Mouse (Mus musculus): ENCODE data around the gene Naa35.
A peak's percentile ranks its signal among the peaks of the same experiment; 100 is the strongest.

Gene Naa35

GRCm38 (mm10) chr13:59640178-59640440 lies 55.0 kb downstream of the Naa35 start:
- peak; percentile 87 for DNase-seq

DNA sequence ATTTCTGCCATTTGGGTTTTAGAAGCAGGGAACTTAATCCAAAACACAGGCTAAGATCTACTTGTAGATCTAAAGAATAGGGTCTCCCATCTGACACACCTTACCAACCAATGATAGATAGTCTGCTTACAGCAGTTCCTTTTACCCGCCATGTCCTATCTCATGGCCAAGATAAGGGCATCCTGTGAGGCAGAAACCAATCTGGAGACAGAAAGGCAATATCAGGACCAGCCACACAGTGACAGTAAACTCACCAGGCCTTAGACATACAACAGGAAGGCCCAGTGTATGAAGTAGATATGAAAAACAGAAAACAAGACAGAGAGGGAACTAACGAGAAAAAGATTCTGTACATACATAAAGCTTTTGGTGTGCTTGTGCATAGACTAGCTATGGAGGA lies 57.8 kb downstream of the Naa35 start:
- no peak for DNase-seq

- no peak for DNase-seq
These were observed 60.4 kb downstream of the Naa35 start for GRCm38 (mm10) chr13:59645491-59645890.

- DNase-seq = no peak
These were observed 61.7 kb downstream of the Naa35 start for GRCm38 (mm10) chr13:59646674-59647244.

GRCm38 (mm10) chr13:59647484-59647883 lies 62.4 kb downstream of the Naa35 start:
- no peak for DNase-seq

GRCm38 (mm10) chr13:59648598-59648997 lies 63.5 kb downstream of the Naa35 start:
- peak; percentile 59 for DNase-seq

DNA sequence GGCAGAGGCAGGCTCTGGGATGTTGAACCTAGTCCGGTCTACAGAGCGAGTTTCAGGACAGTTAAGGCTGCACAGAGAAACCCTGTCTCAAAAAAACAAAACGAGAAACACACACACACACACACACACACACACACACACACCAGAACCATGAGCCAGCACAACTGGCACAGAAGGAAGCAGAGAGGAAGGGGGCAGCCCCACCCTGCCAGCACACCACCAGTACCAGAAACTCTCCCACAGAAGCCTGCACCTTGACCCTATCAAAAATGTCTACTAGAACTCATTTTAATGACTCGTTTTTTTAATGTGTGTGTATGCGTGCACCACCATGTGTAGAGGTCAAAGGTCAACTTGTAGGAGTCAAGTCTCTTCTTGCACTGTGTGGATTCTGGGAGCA lies 64.7 kb downstream of the Naa35 start:
- no peak for DNase-seq

DNA sequence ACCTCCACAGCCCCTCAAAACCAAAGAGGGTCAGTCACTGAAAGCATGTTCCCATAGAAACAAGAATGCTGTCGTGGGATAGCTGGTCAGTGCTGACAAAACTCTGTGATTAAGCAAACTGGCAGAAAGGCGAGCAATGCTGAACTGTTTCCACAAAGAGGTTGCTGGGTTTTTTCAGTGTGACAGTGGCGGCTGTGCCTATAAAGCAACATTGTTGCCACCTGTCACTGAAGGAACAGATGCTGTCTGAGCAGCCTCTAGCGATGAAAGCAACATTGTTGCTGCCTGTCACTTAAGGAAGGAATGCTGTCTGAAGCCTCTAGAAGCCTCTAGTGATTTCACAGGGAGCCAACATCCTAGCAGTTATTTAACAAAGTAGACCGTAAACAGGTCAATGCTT lies 67.6 kb downstream of the Naa35 start:
- no peak for DNase-seq

DNA sequence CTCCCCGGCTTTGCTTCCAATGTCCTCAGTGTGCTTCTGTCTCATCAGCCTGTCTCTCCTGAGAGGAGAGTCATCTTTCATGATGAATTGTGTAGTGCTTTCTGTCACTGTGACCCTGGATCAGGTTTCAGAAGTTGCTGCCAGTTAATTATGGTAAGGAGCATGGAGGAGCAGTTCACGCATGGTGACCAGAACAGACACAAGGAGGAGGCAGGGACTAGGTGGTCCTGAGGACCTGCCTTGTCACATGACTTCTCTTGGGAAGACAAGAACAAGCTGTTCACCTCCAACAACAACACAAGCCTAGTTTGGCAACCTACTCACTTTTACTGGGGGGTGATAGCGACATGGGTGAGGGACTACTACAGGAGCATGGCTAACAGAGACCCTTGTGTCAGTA lies 68.1 kb downstream of the Naa35 start:
- DNase-seq = no peak

DNA sequence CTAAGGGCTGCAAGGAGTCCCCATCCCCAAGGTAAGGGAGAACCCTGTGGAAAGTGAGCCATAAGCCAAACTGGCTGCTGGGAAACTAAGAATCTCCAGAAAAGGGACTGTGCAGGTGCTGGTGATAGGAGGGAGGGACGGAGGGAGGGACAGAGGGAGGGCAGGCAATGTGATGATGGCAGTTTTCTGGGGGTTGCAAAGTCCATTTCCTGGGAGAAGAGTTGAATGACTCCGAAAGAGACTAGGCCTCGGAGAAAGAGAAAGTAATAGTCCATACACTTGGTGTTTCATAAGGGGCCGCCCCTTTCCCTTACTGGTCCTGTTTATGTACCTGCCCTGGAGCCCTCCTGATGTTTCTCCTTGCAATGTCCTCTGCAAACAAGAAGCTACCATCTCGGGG lies 69.4 kb downstream of the Naa35 start:
- DNase-seq = no peak

DNA sequence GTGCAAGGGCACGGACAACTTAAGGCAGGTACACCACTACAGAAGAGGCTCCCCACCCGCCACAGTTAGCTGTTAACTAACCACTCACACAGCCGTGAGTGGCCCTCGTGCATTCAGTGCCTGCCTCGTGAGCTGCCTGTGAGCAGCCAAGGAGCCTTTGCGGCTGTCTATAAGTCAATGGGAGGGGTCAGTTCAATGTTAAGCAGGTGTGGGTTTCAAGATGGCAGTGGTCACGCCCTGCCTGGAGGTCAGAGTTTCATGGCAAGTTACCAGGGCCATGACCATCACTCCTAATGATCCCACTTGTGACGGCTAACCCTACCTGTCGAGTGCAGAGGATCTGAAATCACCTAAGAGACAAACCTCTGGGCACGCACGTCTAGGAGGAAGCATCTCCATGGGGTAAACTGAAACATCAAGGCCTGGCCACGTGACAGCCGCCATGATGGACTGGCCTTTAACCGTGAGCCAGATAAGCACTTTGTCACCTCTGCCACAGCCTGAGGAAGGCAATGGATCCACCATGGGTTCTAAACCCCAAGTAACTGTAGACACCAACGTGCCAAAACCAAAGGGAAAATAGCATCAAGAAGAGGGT lies 70.8 kb downstream of the Naa35 start:
- DNase-seq = no peak

DNA sequence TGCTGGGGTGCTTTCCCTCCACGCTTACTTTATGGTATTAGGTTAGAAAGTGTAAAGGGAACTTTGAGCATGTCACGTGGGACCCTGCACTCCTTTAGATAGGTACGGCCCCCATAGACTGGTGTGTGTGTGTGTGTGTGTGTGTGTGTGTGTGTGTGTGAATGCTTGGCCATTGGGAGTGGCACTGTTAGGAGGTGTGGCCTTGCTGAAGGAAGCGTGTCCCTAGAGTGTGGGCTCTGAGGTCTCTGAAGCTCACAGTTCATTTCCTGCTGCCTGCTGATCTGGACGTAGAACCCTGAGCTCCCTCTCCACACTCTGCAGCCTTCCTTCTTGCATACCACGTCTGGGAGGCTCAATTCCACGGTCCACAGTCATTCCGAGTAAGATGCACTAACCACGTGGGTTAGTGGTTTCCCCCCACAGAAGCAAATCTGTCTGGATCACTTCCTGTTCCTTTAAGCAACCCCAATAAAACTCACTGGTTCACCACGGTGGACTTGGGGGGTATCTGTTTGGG lies 71.3 kb downstream of the Naa35 start:
- no peak for DNase-seq

DNA sequence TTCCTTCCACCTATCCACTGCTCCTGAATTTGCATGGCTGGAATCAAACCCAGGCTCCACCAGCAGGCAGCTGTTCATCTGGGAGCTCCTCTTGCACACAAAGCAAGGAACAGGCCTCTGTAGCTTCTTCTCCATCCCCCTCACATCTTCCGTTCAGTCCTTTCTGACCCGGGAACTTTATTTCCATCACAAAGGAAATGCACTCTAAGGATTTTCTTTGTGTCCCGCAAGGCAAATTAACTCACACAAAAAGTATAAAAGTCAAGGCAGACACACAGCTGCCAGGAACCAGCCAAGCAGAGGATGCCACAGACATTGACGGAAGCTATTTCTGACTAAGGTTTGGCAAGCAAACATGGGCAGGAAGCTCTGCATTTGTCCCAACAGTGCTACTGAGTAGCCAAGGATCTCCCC lies 71.9 kb downstream of the Naa35 start:
- DNase-seq = no peak

GRCm38 (mm10) chr13:59657781-59658180 lies 72.7 kb downstream of the Naa35 start:
- DNase-seq = no peak

- DNase-seq = no peak
These were observed 75.3 kb downstream of the Naa35 start for GRCm38 (mm10) chr13:59660371-59660770.

DNA sequence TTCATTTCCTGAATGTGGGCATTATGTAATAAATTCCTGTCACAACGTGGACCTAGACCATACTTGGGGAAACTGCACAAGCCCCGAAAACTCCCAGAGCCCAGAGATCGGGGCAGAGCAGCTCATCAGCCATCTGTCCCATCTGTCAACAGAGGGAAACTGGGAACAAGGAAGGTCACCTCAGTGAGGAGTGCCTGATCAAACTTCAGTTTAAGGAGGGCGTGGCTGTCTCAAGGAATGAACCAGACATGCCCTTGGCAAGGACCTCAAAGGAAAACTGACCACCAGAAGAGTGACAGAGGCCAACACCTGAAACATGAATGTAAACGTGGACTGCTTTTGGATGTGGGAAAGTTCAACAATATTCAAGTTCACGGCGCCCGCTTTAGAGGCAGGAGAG lies 76.3 kb downstream of the Naa35 start:
- DNase-seq = no peak

DNA sequence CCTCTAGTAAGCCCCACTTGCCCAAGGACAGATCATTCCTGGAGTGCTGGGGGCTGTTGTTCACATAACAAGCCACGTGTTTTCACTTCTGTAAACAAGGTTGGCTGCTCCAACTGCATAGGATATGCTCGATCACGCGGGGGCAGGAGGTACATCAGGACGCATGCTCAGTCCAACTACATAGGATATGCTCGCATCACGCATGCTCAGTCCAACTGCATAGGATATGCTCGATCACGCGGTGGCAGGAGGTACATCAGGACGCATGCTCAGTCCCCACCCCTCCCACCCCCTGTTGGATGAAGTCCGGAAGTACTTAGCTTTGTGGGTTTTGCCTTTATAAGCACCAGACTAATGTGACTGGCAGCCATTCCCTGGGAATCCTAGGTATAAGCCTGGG lies 76.9 kb downstream of the Naa35 start:
- no peak for DNase-seq

- no peak for DNase-seq
These were observed 79.1 kb downstream of the Naa35 start for GRCm38 (mm10) chr13:59663939-59664712.

DNA sequence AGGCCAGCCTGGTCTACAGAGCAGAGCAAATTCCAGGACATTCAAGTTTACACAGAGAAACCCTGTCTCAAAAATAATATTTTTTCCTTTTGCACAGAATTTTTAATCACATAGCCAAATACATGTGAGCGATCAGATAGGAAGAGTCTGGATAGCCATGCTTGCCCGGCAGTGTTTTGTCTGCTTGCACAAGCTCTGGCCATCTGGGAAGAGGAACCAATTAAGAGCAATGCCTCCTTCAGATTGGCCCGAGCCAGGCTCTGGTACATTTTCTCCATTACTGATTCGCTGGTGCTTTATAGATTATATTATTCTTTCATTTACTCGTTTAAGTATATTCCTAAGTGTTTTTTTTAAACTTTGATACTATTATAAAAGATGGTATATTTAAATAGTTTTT lies 82.7 kb downstream of the Naa35 start:
- no peak for DNase-seq

GRCm38 (mm10) chr13:59668501-59669093 lies 83.5 kb downstream of the Naa35 start:
- no peak for DNase-seq

DNA sequence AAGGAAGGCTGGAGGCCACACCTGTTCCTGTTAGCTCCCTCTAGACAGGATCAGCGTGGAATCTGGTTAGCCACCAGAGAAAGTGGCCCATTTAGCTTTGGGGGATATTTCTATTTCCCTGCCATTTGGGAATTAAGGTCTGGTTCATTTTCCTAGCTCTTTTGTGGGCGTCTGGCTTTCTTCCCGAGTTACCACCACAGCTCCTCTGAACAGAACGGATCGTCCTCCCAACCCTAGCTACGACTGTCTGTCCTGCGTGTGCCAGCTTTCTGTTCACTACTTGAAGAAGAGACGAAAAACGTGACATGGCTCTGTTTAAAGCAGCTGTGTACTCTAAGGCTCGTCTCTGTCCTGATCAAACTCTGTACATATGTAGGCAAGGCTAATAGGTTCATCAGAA lies 84.9 kb downstream of the Naa35 start:
- DNase-seq = no peak

- DNase-seq = no peak
These were observed 86.5 kb downstream of the Naa35 start for GRCm38 (mm10) chr13:59671521-59671920.

GRCm38 (mm10) chr13:59672248-59672647 lies 87.2 kb downstream of the Naa35 start:
- no peak for DNase-seq

GRCm38 (mm10) chr13:59673597-59673996 lies 88.5 kb downstream of the Naa35 start:
- DNase-seq = no peak

Data from cerebellum, adult 11 months (tissue).